Mouse (Mus musculus): Measurements from ENCODE around the gene Tenm2. TPM values are rescaled to one million over a fixed set of nuclear protein-coding genes. Genes with fewer than 3 reads are reported as not detected.

Gene Tenm2
- polyA plus RNA-seq, 1 experiment from 2014 or later, result 8.1 TPM

- Histone ChIP-seq H3K4me1 (replicated peaks) (peaks cover 40% of the 10 kb centered on the region), H3K4me3 (no peak overlapping the region), H3K27ac (peak overlapping the region; percentile 66), H3K9me3 (no peaks in the 10 kb centered on the region), H3K36me3 (no peaks in the 10 kb centered on the region), H3K27me3 (ENCODE audit: insufficient read depth, poor library complexity, severe bottlenecking) (no peaks in the 10 kb centered on the region)
- whole genome bisulfite sequencing, result 87% methylated on average over 6 of the region's 6 CpGs
- DNase-seq (ENCODE audit: low spot score), result no peak
These were observed 535.6 kb downstream of the Tenm2 start for GRCm38 (mm10) chr11:36700131-36700530.

GRCm38 (mm10) chr11:36698268-36698667 is 537.5 kb downstream of the Tenm2 start:
- H3K9me3 ChIP-seq, result no peaks in the 10 kb centered on the region
- H3K27me3 ChIP-seq (ENCODE audit: insufficient read depth, poor library complexity, severe bottlenecking), result no peaks in the 10 kb centered on the region
- H3K4me3 ChIP-seq, result no peak overlapping the region
- H3K36me3 ChIP-seq, result no peaks in the 10 kb centered on the region
- no peak for DNase-seq (ENCODE audit: low spot score)
- peaks cover 50% of the 10 kb centered on the region for H3K4me1 ChIP-seq (replicated peaks)
- WGBS, result 77% methylated on average over 7 of the region's 7 CpGs
- peak overlapping the region; percentile 89 for H3K27ac ChIP-seq

GRCm38 (mm10) chr11:36697816-36698215 is 537.9 kb downstream of the Tenm2 start:
- no peaks in the 10 kb centered on the region for H3K27me3 ChIP-seq (ENCODE audit: insufficient read depth, poor library complexity, severe bottlenecking)
- no peak for DNase-seq (ENCODE audit: low spot score)
- H3K4me1 ChIP-seq (replicated peaks), result peaks cover 50% of the 10 kb centered on the region
- H3K9me3 ChIP-seq, result no peaks in the 10 kb centered on the region
- 64% methylated on average over 8 of the region's 8 CpGs for WGBS
- no peak overlapping the region for H3K4me3 ChIP-seq
- no peaks in the 10 kb centered on the region for H3K36me3 ChIP-seq
- H3K27ac ChIP-seq, result peak overlapping the region; percentile 89

- DNase-seq (ENCODE audit: low spot score), result peak; percentile 74
- no peaks in the 10 kb centered on the region for H3K9me3 ChIP-seq
- H3K36me3 ChIP-seq, result no peaks in the 10 kb centered on the region
- H3K27me3 ChIP-seq (ENCODE audit: insufficient read depth, poor library complexity, severe bottlenecking), result no peaks in the 10 kb centered on the region
- WGBS, result 32% methylated on average over 10 of the region's 10 CpGs
- peak overlapping the region; percentile 89 for H3K27ac ChIP-seq
- peak overlapping the region; percentile 21; the same call in 1 of the 2 replicates for H3K4me3 ChIP-seq
- peaks cover 50% of the 10 kb centered on the region for H3K4me1 ChIP-seq (replicated peaks)
These were observed 538.6 kb downstream of the Tenm2 start for GRCm38 (mm10) chr11:36697021-36697639.

- Histone ChIP-seq H3K36me3 (no peaks in the 10 kb centered on the region), H3K4me3 (no peak overlapping the region), H3K27ac (peak overlapping the region; percentile 89), H3K27me3 (ENCODE audit: insufficient read depth, poor library complexity, severe bottlenecking) (no peaks in the 10 kb centered on the region), H3K9me3 (no peaks in the 10 kb centered on the region), H3K4me1 (replicated peaks) (peaks cover 54% of the 10 kb centered on the region)
- no peak for DNase-seq (ENCODE audit: low spot score)
- 67% methylated on average over 8 of the region's 8 CpGs for WGBS
These were observed 541.0 kb downstream of the Tenm2 start for GRCm38 (mm10) chr11:36694810-36695209.

DNA sequence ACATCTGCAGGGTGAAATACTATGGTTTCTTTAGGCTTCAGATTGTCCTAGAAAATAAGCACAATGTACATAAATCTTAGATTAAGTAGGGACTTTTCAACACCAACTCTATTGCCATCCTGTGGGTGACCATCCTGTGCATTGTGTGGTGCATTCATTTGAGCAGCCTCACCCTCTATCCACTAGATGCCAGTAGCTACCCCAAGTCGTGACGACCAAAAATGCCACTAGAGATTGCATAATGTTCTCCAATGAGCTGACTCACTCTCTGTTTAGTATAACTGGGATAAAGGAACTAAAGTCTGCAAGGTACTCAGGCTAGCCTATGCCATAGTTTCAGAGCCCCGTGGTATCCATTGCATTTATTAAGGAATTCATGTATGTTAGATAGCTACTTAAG is 543.1 kb downstream of the Tenm2 start:
- H3K27me3 ChIP-seq (ENCODE audit: insufficient read depth, poor library complexity, severe bottlenecking), result no peaks in the 10 kb centered on the region
- WGBS, result 77% methylated on average over 3 of the region's 3 CpGs
- DNase-seq (ENCODE audit: low spot score), result no peak
- peaks cover 44% of the 10 kb centered on the region for H3K4me1 ChIP-seq (replicated peaks)
- no peaks in the 10 kb centered on the region for H3K36me3 ChIP-seq
- H3K4me3 ChIP-seq, result no peak overlapping the region
- no peak overlapping the region for H3K27ac ChIP-seq
- no peaks in the 10 kb centered on the region for H3K9me3 ChIP-seq

DNA sequence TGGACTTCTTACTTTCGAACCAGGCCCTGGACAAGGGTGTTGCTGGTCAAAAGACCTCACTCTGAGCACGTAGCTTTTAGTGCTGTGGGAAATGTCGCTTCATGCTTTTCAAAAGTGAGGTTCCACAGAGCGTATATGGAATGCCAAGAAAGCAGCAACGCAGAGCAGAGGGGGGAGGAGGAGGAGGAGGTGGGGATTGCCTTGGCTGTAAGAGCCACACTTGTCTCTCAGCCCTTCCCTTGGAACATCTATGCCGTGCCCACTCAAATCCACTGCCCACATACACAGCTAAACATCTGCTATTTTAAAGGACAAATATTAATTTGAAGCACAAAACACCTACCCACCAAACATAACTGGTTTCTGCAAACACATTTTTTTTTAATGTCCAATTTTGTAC is 544.9 kb downstream of the Tenm2 start:
- Histone ChIP-seq H3K9me3 (no peaks in the 10 kb centered on the region), H3K36me3 (no peaks in the 10 kb centered on the region), H3K27me3 (ENCODE audit: insufficient read depth, poor library complexity, severe bottlenecking) (no peaks in the 10 kb centered on the region), H3K4me3 (no peak overlapping the region), H3K4me1 (replicated peaks) (peaks cover 30% of the 10 kb centered on the region), H3K27ac (peak overlapping the region; percentile 50)
- no peak for DNase-seq (ENCODE audit: low spot score)
- WGBS, result 80% methylated on average over 6 of the region's 6 CpGs

DNA sequence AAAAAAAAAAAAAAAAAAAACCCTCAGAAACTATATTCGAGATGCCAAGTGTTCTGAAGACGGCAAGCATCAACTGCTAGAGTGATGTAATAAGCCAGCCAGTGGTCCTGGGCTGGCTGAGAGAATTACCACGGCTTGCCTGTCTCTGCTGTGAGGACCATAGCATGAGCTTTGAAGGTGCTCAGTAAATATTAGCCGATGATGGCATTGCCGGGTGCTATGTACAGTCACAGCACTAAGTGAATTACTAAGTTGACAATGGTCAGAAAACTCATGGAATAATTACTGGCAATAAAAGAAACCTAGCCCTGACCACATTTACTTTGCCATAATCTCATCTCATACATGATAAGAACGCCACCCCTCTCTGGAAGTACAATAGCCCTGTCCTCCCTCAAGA is 549.5 kb downstream of the Tenm2 start:
- Histone ChIP-seq H3K4me1 (replicated peaks) (peaks cover 21% of the 10 kb centered on the region), H3K27me3 (ENCODE audit: insufficient read depth, poor library complexity, severe bottlenecking) (no peaks in the 10 kb centered on the region), H3K9me3 (no peaks in the 10 kb centered on the region), H3K27ac (no peak overlapping the region), H3K4me3 (no peak overlapping the region), H3K36me3 (no peaks in the 10 kb centered on the region)
- WGBS, result 90% methylated on average over 6 of the region's 6 CpGs
- DNase-seq (ENCODE audit: low spot score), result no peak

- H3K4me1 ChIP-seq (replicated peaks), result peaks cover 52% of the 10 kb centered on the region
- H3K27ac ChIP-seq, result peak overlapping the region; percentile 96
- no peaks in the 10 kb centered on the region for H3K9me3 ChIP-seq
- no peaks in the 10 kb centered on the region for H3K27me3 ChIP-seq (ENCODE audit: insufficient read depth, poor library complexity, severe bottlenecking)
- DNase-seq (ENCODE audit: low spot score), result no peak
- H3K4me3 ChIP-seq, result no peak overlapping the region
- no peaks in the 10 kb centered on the region for H3K36me3 ChIP-seq
- WGBS, result 89% methylated on average over 2 of the region's 2 CpGs
These were observed 556.4 kb downstream of the Tenm2 start for GRCm38 (mm10) chr11:36679361-36679760.

DNA sequence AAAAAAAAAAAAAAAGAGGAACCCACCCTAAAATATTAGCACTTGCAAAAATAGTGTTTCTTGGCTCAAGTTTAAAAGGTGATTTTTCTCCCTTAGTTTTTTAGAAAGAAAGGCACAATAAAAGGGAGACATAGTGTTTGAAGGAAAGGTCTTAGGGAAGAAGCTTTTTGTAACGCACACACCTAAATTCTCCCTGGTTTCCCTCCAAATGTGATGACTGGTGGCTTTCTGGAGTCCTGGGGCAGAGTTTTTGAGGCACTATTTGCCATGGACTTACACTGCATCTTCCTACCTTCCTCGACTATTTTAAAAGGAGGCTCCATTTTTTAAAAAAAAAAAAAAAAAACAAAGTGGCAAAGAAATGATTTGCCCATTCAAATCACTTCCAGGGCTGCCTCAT is 557.2 kb downstream of the Tenm2 start:
- DNase-seq (ENCODE audit: low spot score), result no peak
- no peaks in the 10 kb centered on the region for H3K36me3 ChIP-seq
- peaks cover 51% of the 10 kb centered on the region for H3K4me1 ChIP-seq (replicated peaks)
- 35% methylated on average over 2 of the region's 2 CpGs for WGBS
- H3K9me3 ChIP-seq, result no peaks in the 10 kb centered on the region
- peak overlapping the region; percentile 96 for H3K27ac ChIP-seq
- H3K4me3 ChIP-seq, result peak overlapping the region; percentile 58
- H3K27me3 ChIP-seq (ENCODE audit: insufficient read depth, poor library complexity, severe bottlenecking), result no peaks in the 10 kb centered on the region

DNA sequence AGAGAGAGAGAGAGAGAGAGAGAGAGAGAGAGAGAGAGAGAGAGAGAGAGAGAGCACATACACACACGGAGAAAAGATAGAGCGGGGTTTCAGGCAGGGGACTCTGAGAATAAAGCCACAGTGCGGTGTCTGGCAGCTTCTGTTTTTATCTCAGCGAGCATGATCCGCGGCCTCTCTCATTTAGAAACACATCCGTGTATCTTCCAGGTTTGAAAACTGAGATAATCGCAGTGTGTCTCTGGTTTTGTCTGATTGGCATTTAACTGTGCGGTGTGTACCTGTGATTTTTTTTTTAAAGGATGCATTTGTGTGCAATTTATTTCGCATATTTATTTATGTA is 557.7 kb downstream of the Tenm2 start:
- Histone ChIP-seq H3K4me1 (replicated peaks) (peaks cover 51% of the 10 kb centered on the region), H3K4me3 (peak overlapping the region; percentile 58), H3K27ac (peak overlapping the region; percentile 96), H3K27me3 (ENCODE audit: insufficient read depth, poor library complexity, severe bottlenecking) (no peaks in the 10 kb centered on the region), H3K9me3 (no peaks in the 10 kb centered on the region), H3K36me3 (no peaks in the 10 kb centered on the region)
- 9% methylated on average over 10 of the region's 10 CpGs for WGBS
- DNase-seq (ENCODE audit: low spot score), result no peak

GRCm38 (mm10) chr11:36677321-36678056 is 558.3 kb downstream of the Tenm2 start:
- H3K9me3 ChIP-seq, result no peaks in the 10 kb centered on the region
- peak; percentile 73 for DNase-seq (ENCODE audit: low spot score)
- no peaks in the 10 kb centered on the region for H3K36me3 ChIP-seq
- no peaks in the 10 kb centered on the region for H3K27me3 ChIP-seq (ENCODE audit: insufficient read depth, poor library complexity, severe bottlenecking)
- under 1% methylated on average over 23 of the region's 23 CpGs for WGBS
- H3K27ac ChIP-seq, result peak overlapping the region; percentile 96
- peak overlapping the region; percentile 58 for H3K4me3 ChIP-seq
- peaks cover 54% of the 10 kb centered on the region for H3K4me1 ChIP-seq (replicated peaks)

GRCm38 (mm10) chr11:36676446-36677284 is 559.1 kb downstream of the Tenm2 start:
- DNase-seq (ENCODE audit: low spot score), result no peak
- peak overlapping the region; percentile 58 for H3K4me3 ChIP-seq
- no peaks in the 10 kb centered on the region for H3K36me3 ChIP-seq
- 44% methylated on average over 16 of the region's 16 CpGs for WGBS
- no peaks in the 10 kb centered on the region for H3K9me3 ChIP-seq
- peaks cover 54% of the 10 kb centered on the region for H3K4me1 ChIP-seq (replicated peaks)
- H3K27ac ChIP-seq, result peak overlapping the region; percentile 96
- no peaks in the 10 kb centered on the region for H3K27me3 ChIP-seq (ENCODE audit: insufficient read depth, poor library complexity, severe bottlenecking)
